Mouse (Mus musculus): ENCODE results near the gene Wnt7b.

The Wnt7b gene

DNA sequence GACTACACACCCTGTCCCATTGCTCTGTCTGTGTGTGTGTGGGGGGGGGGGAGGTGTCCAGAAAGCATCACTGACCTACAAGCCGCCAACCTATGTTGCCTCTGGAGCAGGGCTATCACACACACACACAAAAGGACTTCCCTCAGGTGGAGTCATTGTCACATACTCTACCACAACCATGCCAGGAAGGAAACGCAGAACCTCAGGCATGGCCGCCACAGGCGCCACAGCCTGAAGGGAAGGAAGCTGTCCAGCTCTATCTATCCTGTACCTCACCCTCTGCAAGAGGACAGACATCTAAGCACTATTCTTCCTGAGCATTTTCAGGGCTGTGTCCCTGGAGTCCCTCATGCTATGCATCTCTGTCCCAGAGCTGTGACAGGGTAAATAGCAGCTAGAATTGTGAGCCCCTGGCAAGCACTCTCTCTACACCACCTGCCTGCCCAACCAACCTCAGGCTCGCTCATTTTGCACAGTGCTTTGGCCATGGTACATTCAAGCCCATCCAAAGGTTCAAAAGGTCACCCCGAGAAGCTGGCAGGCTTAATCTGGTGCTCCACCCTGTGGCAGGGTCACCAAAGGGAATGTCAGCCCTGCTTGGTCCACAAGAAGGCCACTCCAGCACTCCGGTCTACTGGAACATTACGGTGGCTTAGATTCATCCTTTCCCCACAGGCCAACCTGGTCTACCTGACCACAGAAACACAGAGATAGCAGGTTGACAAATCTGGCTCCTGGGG lies 12.1 kb downstream of the Wnt7b start:
- no peak for DNase-seq (ENCODE audit: low spot score in 2 of 2)

- peak in 1 of 2 experiments; percentile 43 for DNase-seq (ENCODE audit: low spot score in 2 of 2)
Observed at GRCm38 (mm10) chr15:85569167-85569797, 13.0 kb downstream of the Wnt7b start.

- no peak for DNase-seq (ENCODE audit: low spot score in 2 of 2)
Observed at GRCm38 (mm10) chr15:85568402-85568801, 13.9 kb downstream of the Wnt7b start.

DNA sequence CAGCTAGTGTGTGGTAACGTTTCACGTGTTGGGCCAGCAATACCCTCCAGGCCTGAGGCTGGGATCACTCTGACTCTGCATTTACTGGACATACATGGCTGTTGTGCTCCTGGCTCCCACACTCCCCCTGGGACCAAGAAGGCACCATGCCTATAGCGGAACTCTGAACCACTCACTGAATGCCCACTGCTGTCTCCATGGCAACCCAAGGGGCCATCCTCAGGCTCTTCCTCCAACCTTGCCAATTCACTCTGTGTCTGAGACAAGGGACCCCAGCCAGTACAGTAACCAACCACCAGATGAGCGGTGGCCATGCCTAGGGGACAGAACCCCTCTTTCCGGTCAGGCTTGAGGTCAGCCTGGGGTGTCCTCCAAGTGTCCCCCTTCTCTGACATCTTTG lies 17.3 kb downstream of the Wnt7b start:
- no peak for DNase-seq (ENCODE audit: low spot score in 2 of 2)

- no peak for DNase-seq (ENCODE audit: low spot score in 2 of 2)
Observed at GRCm38 (mm10) chr15:85564034-85564769, 18.1 kb downstream of the Wnt7b start.

DNA sequence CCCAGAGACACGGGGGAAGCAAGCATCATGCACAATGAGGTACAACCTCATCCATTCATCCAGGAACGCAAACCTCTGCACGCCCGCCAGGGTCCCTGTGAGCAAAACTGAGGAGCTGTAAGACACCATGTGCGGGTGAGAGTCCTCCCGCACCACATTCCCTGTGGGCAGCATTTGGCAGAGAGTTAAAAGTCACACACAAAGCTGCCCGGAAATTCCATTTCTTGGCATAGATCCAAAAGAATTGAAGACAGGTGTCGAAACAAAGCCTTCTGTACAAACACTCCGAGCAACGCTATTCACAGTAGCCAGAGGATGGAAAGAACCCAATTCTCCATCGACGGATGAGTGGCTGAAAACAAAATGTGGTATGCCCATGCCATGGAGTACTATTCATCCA lies 20.3 kb downstream of the Wnt7b start:
- no peak for DNase-seq (ENCODE audit: low spot score in 2 of 2)

DNA sequence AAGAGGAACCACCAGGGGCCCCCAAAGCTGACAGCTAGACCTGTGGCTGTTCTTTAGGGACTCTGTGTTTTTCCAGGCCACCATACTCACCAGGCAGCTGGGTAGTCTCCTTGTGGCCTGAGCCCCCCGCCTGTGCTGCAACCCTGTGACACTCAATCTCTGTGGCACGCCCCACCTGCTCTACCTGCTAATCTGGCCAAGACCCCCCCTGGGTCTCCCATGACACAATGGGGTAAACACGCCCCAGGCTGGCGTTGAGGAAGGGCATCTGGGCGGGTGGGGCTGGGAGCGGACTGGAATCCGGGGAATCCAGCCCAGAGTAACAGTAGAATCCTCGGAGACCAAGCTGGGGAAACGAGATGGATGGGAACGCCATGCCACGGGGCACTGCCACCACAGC lies 21.4 kb downstream of the Wnt7b start:
- no peak for DNase-seq (ENCODE audit: low spot score in 2 of 2)

- no peak for DNase-seq (ENCODE audit: low spot score in 2 of 2)
Observed at GRCm38 (mm10) chr15:85558840-85559540, 23.3 kb downstream of the Wnt7b start.

DNA sequence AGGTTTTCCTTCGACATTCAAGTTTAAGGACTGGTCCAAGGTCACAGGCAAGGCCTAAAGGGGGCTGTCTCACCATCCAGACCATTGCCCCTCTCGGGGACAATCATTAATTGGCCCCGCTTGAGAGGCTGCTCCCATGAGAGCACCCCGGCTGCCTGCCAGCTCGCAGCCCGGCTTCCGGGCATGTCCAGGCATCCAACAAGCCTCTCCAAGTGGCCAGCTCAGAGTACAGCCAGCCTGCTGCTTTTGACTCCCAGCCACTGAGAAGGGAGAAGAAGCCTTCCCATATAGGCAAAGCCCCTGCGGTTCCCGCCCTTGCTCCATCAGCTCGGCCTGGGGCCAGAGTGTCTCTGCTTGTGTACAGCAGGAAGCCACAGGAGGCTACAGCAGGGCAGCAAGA lies 26.5 kb downstream of the Wnt7b start:
- DNase-seq (ENCODE audit: low spot score in 2 of 2) = no peak

GRCm38 (mm10) chr15:85553421-85553820 lies 28.9 kb downstream of the Wnt7b start:
- DNase-seq (ENCODE audit: low spot score in 2 of 2) = no peak

DNA sequence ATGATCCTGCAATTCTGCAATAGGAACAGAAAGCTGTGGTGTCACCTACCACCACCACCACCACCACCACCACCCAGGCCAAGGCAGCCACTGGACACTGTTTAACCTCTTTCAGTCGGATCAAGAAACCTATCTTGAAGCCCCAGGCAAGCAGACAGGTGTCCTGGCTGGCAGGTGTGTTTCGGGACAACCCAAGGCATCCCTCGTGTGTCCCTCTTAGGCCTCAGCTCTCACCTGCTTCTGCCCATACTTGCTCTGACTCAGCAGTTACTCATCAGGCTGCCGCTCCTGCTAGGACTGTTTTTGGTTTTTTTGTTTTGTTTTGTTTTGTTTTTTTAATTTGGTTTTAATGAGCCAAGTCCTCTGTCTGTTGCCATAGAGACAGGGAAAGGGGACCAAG lies 35.8 kb downstream of the Wnt7b start:
- no peak for DNase-seq (ENCODE audit: low spot score in 2 of 2)

GRCm38 (mm10) chr15:85545369-85545768 lies 36.9 kb downstream of the Wnt7b start:
- DNase-seq (ENCODE audit: low spot score in 2 of 2) = no peak

DNA sequence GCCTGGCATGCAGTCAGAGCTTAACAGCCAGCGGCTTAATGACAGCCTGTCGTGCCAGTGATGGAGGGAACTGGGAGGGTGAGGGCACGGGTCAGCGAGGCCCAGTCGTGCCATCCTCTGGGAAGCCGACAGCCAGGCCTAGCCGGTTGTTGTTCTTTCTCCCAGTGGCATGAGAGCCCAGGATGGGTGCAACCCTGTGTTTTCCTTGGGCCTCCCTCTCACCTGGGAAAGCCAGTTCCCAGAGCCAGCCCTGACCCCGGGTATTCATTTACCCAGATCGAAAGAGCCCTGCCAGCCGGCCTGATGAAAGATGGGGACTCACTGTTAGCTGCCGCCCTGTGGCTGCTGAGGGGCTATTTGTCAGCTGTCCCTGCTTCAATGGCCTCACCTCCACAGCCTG lies 44.1 kb downstream of the Wnt7b start:
- no peak for DNase-seq (ENCODE audit: low spot score in 2 of 2)

DNA sequence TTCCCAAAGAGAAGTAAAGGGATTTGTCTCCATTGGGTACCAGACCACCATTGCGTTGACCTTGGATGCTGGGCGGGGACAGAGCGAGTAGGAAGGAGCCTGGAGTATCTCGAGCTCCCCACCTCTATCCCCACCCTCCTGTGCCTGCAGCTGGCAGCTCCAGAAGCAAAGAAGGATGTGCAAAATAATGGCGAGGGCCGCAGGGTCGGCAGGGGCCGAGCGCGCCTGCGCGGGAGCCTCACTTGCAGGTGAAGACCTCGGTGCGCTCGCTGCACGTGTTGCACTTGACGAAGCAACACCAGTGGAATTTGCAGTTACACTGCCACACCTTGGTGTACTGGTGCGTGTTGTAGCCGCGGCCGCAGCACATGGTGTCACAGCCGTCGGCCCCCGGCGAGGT lies 45.1 kb downstream of the Wnt7b start:
- no peak for DNase-seq (ENCODE audit: low spot score in 2 of 2)

- DNase-seq (ENCODE audit: low spot score in 2 of 2) = no peak
Observed at GRCm38 (mm10) chr15:85534646-85535045, 47.6 kb downstream of the Wnt7b start.

- DNase-seq (ENCODE audit: low spot score in 2 of 2) = no peak
Observed at GRCm38 (mm10) chr15:85534215-85534614, 48.1 kb downstream of the Wnt7b start.

GRCm38 (mm10) chr15:85532063-85532462 lies 50.2 kb downstream of the Wnt7b start:
- no peak for DNase-seq (ENCODE audit: low spot score in 2 of 2)

GRCm38 (mm10) chr15:85529911-85530310 lies 52.4 kb downstream of the Wnt7b start:
- DNase-seq (ENCODE audit: low spot score in 2 of 2) = no peak

GRCm38 (mm10) chr15:85524404-85524950 lies 57.8 kb downstream of the Wnt7b start:
- DNase-seq (ENCODE audit: low spot score in 2 of 2) = no peak

DNA sequence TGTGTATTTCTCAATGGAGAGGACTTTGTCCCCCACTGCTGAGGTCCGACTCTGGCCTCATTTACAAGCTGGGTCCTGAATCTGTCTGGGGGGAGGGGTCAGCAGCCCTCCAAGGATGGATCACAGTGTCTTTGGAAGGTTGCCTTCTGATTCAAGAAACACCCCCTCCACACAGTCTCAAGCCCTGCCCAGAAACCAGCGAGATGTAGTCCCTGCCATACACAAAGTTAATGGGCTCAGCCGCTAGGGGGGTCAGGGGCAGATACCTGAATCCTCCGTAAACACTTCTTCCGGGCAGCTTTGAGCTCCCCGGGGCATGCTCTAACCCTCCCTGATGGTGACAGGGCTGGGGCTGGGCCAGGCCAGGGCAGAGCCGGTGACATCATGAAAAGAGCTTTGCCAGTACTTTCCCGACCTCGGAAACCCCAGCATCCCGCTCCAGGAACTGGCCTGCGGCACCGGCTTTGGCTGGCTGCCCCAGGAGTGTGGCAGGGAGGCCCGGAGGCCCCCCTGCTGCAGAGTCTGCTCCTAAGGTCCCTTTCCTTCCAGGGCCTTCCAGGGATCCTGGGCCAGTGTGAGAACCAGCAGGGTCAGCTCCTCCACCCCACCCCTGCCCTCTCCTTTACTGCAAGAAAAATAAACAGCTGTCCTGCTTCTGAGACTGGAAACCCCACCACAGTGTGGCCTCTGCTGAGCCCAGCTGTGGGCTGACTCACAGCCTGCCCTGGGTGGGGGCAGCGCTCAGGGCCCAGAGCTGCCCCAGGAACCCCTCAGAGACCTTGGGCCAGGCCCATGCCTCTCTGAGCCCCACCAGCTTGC lies 58.9 kb downstream of the Wnt7b start:
- peak in 1 of 2 experiments; percentile 15 for DNase-seq (ENCODE audit: low spot score in 2 of 2)

- DNase-seq (ENCODE audit: low spot score in 2 of 2) = no peak
Observed at GRCm38 (mm10) chr15:85519438-85519837, 62.8 kb downstream of the Wnt7b start.
